Mouse (Mus musculus) heart, adult 2 months (tissue): ENCODE measurements around the gene Slc12a8.

Experiments
- CTCF ChIP-seq: fragments of 200-600 bp; IDR thresholded peaks from 2 replicates; pipeline ENCODE4 v1.8.1; 2022; ENCODE audit warnings: antibody characterized with exemption, mild to moderate bottlenecking, moderate library complexity
- EP300 ChIP-seq: fragments of 200-500 bp; IDR thresholded peaks from 2 replicates; pipeline ENCODE4 v1.6.1; 2011; ENCODE audit warnings: low read depth, low read length, control low read depth; ENCODE audit not compliant: insufficient read depth
- POLR2A ChIP-seq: fragments of 200-500 bp; IDR thresholded peaks from 2 replicates; pipeline ENCODE4 v1.6.1; 2011; ENCODE audit warnings: mild to moderate bottlenecking, low read depth, low read length, control low read depth; ENCODE audit not compliant: insufficient read depth

GRCm38 (mm10) chr16:33669072-33669471 lies 151.9 kb downstream of the Slc12a8 start:
- TF ChIP-seq POLR2A (no peak), EP300 (no peak), CTCF (no peak)
